Mouse (Mus musculus) midbrain, embryonic 11.5 days (tissue): ENCODE measurements at regions not wholly inside any gene's neighbourhood (a gene's known extent, or its start where the extent isn't known, plus 50 kb on each side); places are given as distances from the start of the nearest gene placed in this dataset.

Experiments used
- ATAC-seq: fragments of 200-750 bp; cut with Nextera tagmentation; 2 replicates; pipeline ENCODE4 v1.8.0; 2017; ENCODE audit warnings: moderate TSS enrichment, moderate library complexity; ENCODE audit not compliant: low FRiP score
- DNase-seq: peaks from one replicate; pipeline ENCODE4 v3.0.0; 2015; ENCODE audit warnings: low spot score; ENCODE audit errors: missing footprints
- H3K27ac ChIP-seq: fragments of 300-500 bp; sonication (generic); 2 replicates; pipeline ENCODE4 v1.5.1; 2014; ENCODE audit warnings: low read depth, low read length
- H3K27me3 ChIP-seq: fragments of 300-500 bp; sonication (generic); 2 replicates; pipeline ENCODE4 v1.6.1; 2014; ENCODE audit warnings: mild to moderate bottlenecking, low read length, moderate library complexity, mixed read lengths; ENCODE audit not compliant: control insufficient read depth, insufficient read depth
- H3K36me3 ChIP-seq: fragments of 300-500 bp; sonication (generic); 2 replicates; pipeline ENCODE4 v1.6.1; 2014; ENCODE audit warnings: mild to moderate bottlenecking, low read length, moderate library complexity, mixed read lengths; ENCODE audit not compliant: control insufficient read depth, insufficient read depth
- H3K4me1 ChIP-seq: fragments of 300-500 bp; sonication (generic); 2 replicates; pipeline ENCODE4 v1.6.1; 2014; ENCODE audit warnings: low read length; ENCODE audit not compliant: control insufficient read depth, insufficient read depth
- H3K4me2 ChIP-seq: fragments of 300-500 bp; sonication (generic); 2 replicates; pipeline ENCODE4 v1.6.1; 2014; ENCODE audit warnings: mild to moderate bottlenecking, moderate library complexity
- H3K4me3 ChIP-seq: fragments of 300-500 bp; sonication (generic); 2 replicates; pipeline ENCODE4 v1.5.1; 2014; ENCODE audit warnings: low read depth, low read length
- H3K9ac ChIP-seq: fragments of 300-500 bp; sonication (generic); 2 replicates; pipeline ENCODE4 v1.6.1; 2014; ENCODE audit warnings: low read length
- H3K9me3 ChIP-seq: fragments of 300-500 bp; sonication (generic); 2 replicates; pipeline ENCODE4 v1.6.1; 2016; ENCODE audit warnings: low read length; ENCODE audit not compliant: control insufficient read depth
- WGBS: fragments of 180-500 bp; shearing (Covaris S2); extraction: QIAGEN DNeasy Blood & Tissue Kit; methylation state at CpG from one replicate; pipeline ENCODE4 v1.1.7; 2014; 5-methylcytosine and 5-hydroxymethylcytosine counted together

- no peaks in the 10 kb centered on the region for H3K9me3 ChIP-seq
- H3K4me3 ChIP-seq = no peak overlapping the region
- no peaks in the 10 kb centered on the region for H3K4me1 ChIP-seq
- no peak overlapping the region for H3K4me2 ChIP-seq
- DNase-seq (no peak), ATAC-seq (no peak)
- 58% methylated on average over 4 of the region's 4 CpGs for WGBS
- no peak overlapping the region for H3K27ac ChIP-seq
- no peaks in the 10 kb centered on the region for H3K36me3 ChIP-seq
- H3K27me3 ChIP-seq = no peaks in the 10 kb centered on the region
- H3K9ac ChIP-seq = no peak overlapping the region
Measured at GRCm38 (mm10) chr8:8426201-8426600, 234.8 kb downstream of the Efnb2 start.

- Histone ChIP-seq H3K4me2 (no peak overlapping the region), H3K9me3 (no peaks in the 10 kb centered on the region), H3K27ac (no peak overlapping the region), H3K27me3 (no peaks in the 10 kb centered on the region), H3K9ac (no peak overlapping the region), H3K4me3 (no peak overlapping the region), H3K4me1 (no peaks in the 10 kb centered on the region), H3K36me3 (no peaks in the 10 kb centered on the region)
- WGBS = 91% methylated on average over 2 of the region's 2 CpGs
- no peak for ATAC-seq
- no peak for DNase-seq
Measured at GRCm38 (mm10) chr8:8423443-8423842, 237.6 kb downstream of the Efnb2 start.

- Histone ChIP-seq H3K9me3 (no peaks in the 10 kb centered on the region), H3K27ac (no peak overlapping the region), H3K4me3 (no peak overlapping the region), H3K4me1 (no peaks in the 10 kb centered on the region), H3K4me2 (no peak overlapping the region), H3K27me3 (no peaks in the 10 kb centered on the region), H3K36me3 (no peaks in the 10 kb centered on the region), H3K9ac (no peak overlapping the region)
- 87% methylated on average over 5 of the region's 5 CpGs for WGBS
- ATAC-seq (no peak), DNase-seq (no peak)
Measured at GRCm38 (mm10) chr8:8421713-8422112, 239.3 kb downstream of the Efnb2 start.

GRCm38 (mm10) chr8:8419360-8420330, 241.4 kb downstream of the Efnb2 start:
- H3K9ac ChIP-seq = no peak overlapping the region
- H3K36me3 ChIP-seq = no peaks in the 10 kb centered on the region
- H3K27ac ChIP-seq = no peak overlapping the region
- no peaks in the 10 kb centered on the region for H3K27me3 ChIP-seq
- ATAC-seq (no peak), DNase-seq (no peak)
- no peak overlapping the region for H3K4me2 ChIP-seq
- H3K4me1 ChIP-seq = no peaks in the 10 kb centered on the region
- H3K4me3 ChIP-seq = no peak overlapping the region
- no peaks in the 10 kb centered on the region for H3K9me3 ChIP-seq
- WGBS = 82% methylated on average over 15 of the region's 15 CpGs

GRCm38 (mm10) chr8:8418929-8419328, 242.1 kb downstream of the Efnb2 start:
- no peak for ATAC-seq
- no peak overlapping the region for H3K4me2 ChIP-seq
- H3K4me1 ChIP-seq = no peaks in the 10 kb centered on the region
- no peaks in the 10 kb centered on the region for H3K27me3 ChIP-seq
- H3K27ac ChIP-seq = no peak overlapping the region
- no peak for DNase-seq
- 96% methylated on average over 6 of the region's 6 CpGs for WGBS
- no peaks in the 10 kb centered on the region for H3K36me3 ChIP-seq
- no peak overlapping the region for H3K9ac ChIP-seq
- no peak overlapping the region for H3K4me3 ChIP-seq
- no peaks in the 10 kb centered on the region for H3K9me3 ChIP-seq

- no peak for ATAC-seq
- no peak overlapping the region for H3K27ac ChIP-seq
- no peaks in the 10 kb centered on the region for H3K36me3 ChIP-seq
- no peak overlapping the region for H3K4me2 ChIP-seq
- DNase-seq = no peak
- no peaks in the 10 kb centered on the region for H3K4me1 ChIP-seq
- H3K27me3 ChIP-seq = no peaks in the 10 kb centered on the region
- H3K4me3 ChIP-seq = no peak overlapping the region
- 94% methylated on average over 2 of the region's 2 CpGs for WGBS
- no peaks in the 10 kb centered on the region for H3K9me3 ChIP-seq
- no peak overlapping the region for H3K9ac ChIP-seq
Measured at GRCm38 (mm10) chr8:8418525-8418924, 242.5 kb downstream of the Efnb2 start.

GRCm38 (mm10) chr8:8416092-8416701, 244.8 kb downstream of the Efnb2 start:
- Histone ChIP-seq H3K27me3 (no peaks in the 10 kb centered on the region), H3K9ac (no peak overlapping the region), H3K4me2 (no peak overlapping the region), H3K36me3 (no peaks in the 10 kb centered on the region), H3K27ac (no peak overlapping the region), H3K4me1 (no peaks in the 10 kb centered on the region), H3K9me3 (no peaks in the 10 kb centered on the region), H3K4me3 (no peak overlapping the region)
- 91% methylated on average over 10 of the region's 10 CpGs for WGBS
- DNase-seq (no peak), ATAC-seq (no peak)

GRCm38 (mm10) chr8:8407357-8407756, 253.7 kb downstream of the Efnb2 start:
- H3K4me1 ChIP-seq = no peaks in the 10 kb centered on the region
- DNase-seq = no peak
- H3K9me3 ChIP-seq = no peaks in the 10 kb centered on the region
- 87% methylated on average over 3 of the region's 3 CpGs for WGBS
- no peak for ATAC-seq
- H3K4me2 ChIP-seq = no peak overlapping the region
- no peak overlapping the region for H3K27ac ChIP-seq
- no peaks in the 10 kb centered on the region for H3K36me3 ChIP-seq
- H3K27me3 ChIP-seq = no peaks in the 10 kb centered on the region
- no peak overlapping the region for H3K4me3 ChIP-seq
- H3K9ac ChIP-seq = no peak overlapping the region

- no peaks in the 10 kb centered on the region for H3K36me3 ChIP-seq
Measured at GRCm38 (mm10) chr8:8403410-8403809, 257.6 kb downstream of the Efnb2 start.

More at GRCm38 (mm10) chr8:8403410-8403809, 257.6 kb downstream of the Efnb2 start:
- Histone ChIP-seq H3K27ac (no peak overlapping the region), H3K4me1 (no peaks in the 10 kb centered on the region), H3K4me3 (no peak overlapping the region), H3K27me3 (no peaks in the 10 kb centered on the region), H3K9me3 (no peaks in the 10 kb centered on the region), H3K4me2 (no peak overlapping the region), H3K9ac (no peak overlapping the region)
- WGBS = 91% methylated on average over 3 of the region's 3 CpGs
- no peak for DNase-seq
- ATAC-seq = no peak
